Mouse (Mus musculus) thymus, postnatal 10 days (tissue): ENCODE measurements around the gene Yeats4.
"Not testable (repeated sequence)": the region's sequence is repeated elsewhere in the genome, so short reads cannot be mapped to it uniquely, and the experiment has no call there.

Experiments
- DNase-seq, 2 experiments: peaks; one replicate each; pipeline ENCODE4 v3.0.0; 2021; ENCODE audit warnings: low spot score in 2 of 2

Gene Yeats4

DNA sequence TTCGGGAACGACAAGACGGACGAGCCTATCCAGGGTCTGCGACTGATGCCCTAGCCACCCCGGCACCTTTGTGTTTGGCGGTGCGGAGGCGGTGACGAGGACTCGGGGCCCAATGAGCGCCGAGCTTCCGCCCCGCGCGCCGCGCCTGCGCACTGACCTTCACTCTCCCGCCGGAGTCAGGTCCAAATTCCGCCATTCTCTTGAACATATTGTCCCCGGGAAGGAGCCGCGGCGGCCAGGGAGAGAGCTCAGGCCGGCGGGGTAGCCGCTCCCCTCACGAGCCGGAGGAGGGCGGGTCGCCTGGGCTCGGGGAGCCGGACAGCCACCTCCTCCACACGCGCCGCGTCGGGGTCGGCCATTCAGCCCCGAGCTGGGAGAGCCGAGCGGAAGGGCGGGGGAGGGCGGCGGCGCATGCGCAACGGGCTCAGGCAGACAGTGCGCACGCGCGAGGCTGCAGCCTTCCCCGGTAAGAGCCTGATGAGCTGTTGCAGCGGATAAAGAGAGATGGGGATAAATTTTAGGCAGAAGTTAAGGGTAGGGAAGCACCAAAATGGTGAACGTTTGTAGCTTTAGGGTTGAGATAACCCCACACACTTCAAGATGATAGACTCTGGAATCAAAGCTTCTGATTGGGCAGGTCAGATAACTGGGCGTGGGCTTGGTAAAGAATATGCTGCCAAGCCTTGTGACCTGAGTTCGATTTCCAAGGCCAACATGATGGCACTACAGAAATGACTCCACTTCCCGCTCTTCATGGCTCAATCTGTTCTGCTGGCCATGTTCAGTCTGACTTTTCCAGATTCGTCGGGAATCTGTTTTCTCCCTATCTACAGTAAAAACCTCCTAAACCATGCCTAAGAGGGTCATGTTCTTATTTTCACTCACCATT is at the start of gene Yeats4:
Gene Yeats4 (minus strand): TSS at position 406 of the 889 bp plus-strand sequence.
- DNase-seq, result peak; percentile 90 to 96

DNA sequence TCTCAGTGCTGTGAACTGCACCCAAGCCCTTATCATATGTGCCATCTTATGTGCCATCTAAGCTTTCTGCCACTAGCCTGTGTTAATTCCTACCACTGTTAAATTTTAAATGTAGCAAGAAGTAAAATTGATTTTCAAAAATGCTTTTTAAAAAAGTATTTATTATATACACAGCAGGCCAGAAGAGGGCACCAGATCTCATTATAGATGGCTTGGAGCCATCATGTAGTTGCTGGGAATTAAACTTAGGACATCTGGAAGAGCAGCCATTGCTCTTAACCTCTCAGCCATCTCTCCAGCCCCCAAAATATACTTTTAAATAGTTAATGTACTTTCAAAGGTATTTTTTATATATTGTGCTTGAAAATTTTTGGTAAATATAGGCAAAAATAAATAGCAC is 47.7 kb upstream of the Yeats4 start:
- DNase-seq, result no peak

DNA sequence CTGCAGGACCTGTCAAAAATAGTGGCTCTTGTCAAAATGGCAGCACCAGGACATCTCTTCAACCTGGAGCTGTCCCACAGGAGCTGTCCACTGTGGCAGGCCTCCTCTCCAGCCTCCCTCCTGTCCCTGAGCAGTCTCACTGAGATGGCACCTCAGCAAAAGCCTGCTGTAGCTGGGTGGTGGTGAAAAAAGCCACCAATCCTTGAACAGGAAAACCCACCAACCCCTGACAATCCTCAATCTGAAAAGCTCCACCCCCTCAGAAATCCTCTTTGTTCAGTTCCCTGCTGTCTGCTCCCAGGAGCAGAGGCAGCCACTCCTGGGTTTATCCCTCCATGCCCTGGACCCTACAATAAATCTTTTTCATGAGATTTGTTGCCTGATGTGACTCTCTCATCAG is 35.6 kb upstream of the Yeats4 start:
- no peak for DNase-seq

DNA sequence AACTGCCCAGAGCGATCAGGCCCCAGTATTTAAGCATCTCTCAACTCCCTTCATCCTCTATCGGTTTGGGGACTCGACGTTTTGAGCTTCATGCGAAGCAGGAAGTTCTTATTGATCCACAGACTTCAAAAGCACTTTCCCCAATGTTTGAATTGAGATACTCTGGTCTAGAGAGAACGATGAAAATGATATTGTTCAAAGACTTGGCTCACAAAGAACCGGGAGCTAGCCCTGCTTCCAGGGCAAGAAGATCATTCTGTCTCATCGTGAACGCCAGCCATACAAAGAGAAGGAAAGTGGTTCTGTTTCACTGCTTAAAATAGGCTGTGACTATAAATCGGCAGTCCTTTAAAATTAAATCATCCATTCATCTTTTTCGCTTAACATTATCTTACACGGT is 14.3 kb upstream of the Yeats4 start, which contains the start of gene 9530003J23Rik:
Gene 9530003J23Rik (minus strand): TSS at position 101 of the 400 bp plus-strand sequence.
- no peak for DNase-seq

DNA sequence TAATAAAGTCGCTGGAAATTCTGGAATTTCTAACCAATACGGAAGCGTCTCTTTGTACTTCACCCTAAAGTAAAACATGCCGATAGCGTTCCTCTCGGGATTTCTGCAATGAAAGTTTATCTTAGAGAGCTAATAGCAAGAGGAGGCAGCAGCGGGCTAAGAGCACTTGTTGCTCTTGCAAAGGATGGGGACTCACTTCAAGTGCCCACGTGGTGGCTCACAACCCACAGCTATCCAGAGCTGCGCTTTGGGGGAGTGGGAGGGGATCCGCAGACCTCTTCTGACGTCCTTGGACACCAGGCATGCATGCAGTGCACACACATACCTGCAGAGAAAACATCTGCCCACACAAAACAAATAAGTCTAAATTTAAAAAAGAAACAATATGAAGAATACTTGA is 11.6 kb upstream of the Yeats4 start:
- no peak for DNase-seq

DNA sequence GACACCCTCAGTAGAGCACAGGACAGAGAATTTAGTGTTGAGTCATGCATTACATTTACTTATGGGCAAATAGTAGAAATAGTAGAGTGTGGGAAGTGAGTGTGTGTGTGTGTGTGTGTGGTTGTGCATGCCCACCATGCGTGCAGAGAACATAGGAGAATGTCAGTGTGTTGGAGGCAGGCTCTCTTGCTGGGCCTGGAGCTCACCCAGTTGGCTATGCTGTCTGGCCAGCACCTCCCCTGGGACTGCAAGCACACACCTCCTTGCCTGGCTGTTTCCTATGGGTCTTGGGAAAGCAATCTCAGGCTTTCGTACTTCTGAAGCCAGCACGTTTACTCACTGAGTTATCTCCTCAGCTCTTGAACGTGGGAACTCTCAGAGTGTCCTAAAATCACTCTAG is 10.5 kb upstream of the Yeats4 start:
- DNase-seq, result no peak

DNA sequence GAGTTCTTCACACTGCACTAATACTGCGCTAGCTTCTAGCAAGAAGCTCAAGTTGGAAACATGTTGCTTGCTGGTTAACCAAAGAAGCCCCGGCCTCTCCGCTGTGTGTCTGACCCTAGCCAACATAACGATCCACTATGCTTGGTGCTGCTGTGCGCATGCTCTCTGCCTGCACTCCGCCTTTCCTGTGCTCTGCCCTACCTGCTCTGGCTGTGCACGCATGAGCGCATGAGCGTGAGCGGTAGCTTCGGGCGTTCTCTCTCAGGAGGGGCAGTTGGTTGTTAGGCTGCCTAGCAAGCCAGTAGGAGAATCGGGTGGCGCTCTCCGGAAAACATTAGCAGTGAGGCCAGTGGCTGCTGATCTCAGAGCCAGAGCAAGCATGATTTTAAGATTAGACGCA is 5.5 kb upstream of the Yeats4 start:
- no peak for DNase-seq

DNA sequence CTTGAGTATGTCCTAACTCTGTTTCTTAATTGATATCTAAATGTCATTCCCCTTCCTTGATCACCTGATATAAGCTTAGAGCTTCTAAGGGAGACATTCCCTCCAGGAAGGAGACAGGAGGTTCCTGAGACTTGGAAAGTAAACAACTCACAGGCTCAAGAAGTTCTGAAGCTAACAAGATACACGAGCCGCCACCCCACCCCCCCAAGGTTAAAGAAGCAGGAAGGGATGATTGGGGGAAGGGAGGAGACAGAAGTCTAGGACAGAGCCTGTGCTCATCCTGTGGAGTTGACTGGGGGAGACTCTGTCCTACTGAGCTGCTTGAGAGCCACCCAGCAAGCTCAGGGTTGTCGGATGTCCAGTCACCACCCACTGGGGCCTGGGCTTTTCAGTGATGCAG is 1.7 kb upstream of the Yeats4 start:
- no peak for DNase-seq

DNA sequence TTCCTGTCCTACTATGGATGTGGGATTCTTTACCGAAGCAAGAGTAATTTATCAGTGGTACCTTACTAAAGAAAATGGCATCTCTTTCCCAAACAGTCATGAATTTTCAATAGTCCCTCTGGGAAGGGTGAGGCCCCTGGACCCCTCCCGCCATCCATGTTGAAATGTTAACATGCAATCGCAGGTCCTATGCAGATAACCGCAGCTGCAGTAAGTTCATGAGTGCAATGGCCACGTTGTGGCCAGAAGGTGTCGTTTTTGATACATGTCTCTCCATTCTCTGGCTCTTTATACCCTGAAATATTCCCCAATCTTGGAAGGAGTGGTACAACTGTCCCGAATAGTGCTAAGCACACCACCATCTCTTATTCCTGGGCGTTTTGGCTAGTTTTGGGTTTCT is 787 bp upstream of the Yeats4 start:
- no peak for DNase-seq

DNA sequence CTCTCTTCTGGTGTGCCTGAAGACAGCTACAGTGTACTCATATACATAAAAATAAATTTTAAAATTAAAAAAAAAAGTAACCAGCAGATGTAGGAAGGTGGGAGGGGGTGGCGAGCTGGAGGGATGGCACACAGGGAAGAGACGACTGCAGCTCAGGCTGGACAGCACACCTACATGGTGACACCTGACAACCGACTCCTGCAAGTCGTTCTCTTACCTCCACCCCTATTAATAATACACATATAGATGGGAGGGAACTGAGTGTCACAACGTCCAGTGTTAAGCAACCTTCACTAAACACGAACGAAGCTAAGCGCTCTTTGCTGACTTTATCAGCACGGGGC is 577 bp downstream of the Yeats4 start:
- no peak for DNase-seq

DNA sequence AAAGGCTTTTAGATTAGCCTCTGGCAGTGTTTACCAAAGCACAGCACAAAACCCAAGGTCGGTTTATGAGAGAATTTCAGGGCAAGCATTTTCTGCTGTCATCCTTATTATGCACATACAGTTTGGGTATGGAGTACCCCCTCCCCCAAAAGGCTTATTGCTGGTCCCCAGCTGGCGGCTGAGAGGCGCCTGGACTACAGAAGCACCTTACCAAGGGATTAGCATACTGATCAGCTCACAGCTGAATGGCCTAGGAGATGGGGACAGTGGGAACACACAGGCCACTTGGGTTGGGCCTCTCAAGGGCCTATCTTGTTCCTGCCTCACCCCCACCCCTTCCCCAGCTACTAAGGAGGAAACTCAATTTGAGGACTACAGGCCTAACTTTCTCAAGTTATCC is 1.5 kb downstream of the Yeats4 start:
- DNase-seq, result no peak

DNA sequence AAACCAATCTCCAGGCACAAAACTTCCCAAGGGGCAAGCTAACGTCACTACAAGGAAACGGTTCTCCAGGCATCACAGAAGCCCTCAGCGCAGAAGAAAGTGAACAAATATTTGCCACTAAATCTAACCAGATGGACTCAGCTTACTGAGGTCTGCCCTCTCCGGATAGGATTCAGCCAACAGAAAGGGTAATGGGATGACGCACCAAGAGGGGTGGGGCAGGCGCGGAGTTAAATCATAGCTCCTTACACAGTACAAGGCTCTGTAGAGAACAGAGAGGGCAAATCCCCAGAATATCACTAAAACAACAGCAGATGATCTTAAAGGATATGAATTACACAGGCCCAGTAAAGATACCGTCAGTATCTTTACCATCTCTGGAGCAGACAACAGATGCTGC is 6.0 kb downstream of the Yeats4 start:
- no peak for DNase-seq

DNA sequence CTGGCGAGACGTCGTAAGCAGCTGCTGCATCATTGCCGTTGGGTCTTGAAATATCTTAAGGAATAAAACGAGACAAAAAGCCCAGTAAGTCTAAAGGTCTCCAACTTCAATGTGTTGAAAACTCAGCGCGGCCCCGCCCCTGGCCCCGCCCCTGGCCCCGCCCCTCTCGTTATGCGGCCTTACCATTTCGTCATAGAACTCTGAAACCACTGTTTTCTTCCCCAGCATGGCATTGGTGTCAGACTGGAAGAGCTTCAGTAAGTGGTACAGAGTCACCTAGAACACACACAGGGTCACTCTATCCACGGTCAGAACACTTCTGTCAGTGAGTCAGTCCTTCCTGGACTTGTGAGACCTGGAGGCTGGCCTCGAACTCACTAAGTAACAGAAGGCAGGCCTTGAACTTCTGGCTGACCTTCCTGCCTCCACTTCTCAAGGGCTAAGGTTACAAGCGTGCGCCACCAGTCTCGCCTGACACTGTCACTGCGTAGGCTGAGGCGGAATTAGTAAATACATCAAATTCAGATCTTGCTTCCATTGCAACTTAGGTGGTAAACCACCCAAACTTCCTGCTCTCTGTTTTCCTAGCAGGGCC is 7.0 kb downstream of the Yeats4 start:
- DNase-seq, result no peak

DNA sequence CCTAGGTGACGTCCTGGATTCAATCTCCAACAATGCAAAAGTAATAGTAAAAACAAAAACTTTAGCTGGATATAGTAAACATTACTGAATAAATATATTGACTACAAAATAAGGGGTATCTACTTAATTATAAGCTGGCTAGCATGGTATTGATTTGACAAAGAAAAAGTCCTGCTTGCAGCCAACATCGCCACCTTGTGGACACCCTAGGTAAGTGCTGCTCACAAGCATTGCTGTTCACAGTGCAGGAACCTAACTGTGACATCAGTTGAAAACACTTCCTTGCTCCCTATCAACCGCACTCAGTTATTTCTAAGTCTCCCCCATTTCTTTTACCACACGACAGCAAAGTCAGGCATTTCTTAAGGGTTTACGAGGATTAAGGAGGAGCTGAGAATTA is 7.5 kb downstream of the Yeats4 start:
- peak; percentile 17 to 73 for DNase-seq

DNA sequence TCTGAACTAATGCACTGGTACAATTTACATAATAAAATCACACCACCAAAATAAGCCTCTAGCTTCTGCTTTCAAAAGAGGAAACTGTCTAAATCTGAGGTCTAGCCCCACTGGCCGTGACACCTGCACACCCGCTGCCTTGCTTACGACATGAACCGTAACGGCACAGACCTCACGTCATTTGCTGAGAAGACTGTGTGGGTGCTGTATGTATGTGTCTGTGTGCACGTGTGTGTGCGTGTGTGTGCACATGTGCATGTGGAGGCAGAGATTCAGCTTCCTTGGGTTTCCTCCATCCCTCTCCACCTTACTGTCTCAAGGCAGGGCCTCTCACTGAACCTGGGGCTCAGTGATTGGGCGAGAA is 8.2 kb downstream of the Yeats4 start:
- peak in 1 of 2 experiments; percentile 18 for DNase-seq

DNA sequence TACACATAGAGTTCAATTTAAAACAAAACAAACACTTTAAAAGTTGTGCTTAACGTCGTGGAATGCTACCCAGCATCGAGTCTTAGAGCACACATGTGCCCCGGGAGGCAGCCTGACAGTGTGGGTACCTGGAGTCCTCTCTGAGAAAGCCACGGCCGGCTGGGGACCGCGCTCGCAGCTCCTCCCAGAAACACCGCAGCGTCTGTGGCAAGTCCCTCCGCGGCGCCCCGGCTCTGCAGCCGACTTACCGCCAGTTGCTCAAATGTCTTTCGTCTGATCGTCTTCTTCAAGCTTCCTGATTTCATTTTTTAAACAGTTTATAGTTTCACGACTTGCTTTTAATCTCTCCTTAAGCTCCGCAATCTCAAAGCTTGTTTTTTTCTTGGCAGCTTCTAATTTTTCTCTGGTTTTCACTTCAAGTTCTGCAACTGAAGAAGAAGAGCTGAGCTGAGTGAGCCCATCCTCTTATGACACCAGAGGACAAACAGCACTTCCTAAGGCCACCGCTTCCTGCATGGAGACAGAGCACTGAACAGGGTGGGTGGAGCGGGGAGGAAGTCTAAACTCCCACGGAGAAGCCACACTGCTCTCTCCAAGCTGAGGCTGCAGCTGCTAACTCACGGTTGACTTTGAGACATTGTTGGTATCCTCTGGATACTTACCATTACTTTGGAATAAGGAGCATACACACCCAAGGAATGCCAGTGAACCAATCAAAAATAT is 8.7 kb downstream of the Yeats4 start:
- peak in 1 of 2 experiments; percentile 26 for DNase-seq

DNA sequence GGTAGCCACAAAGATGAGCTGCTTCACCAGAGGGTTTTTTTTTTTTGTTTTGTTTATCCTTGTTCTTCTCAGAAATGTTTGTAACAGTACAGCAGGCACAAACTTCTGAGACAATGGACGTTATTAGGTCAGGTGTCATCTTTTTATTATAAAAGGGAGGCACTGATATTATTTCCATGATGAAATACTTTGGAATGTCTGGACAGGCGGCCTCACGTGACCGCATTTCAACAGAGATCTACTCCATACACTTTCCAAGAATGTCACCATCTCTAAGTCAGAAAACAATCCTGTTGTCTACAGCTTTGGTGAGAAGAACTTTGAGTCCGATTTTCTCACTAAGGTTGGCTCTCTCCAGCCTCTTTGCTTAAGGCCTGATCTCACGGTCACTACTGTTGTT is 13.3 kb downstream of the Yeats4 start:
- no peak for DNase-seq

DNA sequence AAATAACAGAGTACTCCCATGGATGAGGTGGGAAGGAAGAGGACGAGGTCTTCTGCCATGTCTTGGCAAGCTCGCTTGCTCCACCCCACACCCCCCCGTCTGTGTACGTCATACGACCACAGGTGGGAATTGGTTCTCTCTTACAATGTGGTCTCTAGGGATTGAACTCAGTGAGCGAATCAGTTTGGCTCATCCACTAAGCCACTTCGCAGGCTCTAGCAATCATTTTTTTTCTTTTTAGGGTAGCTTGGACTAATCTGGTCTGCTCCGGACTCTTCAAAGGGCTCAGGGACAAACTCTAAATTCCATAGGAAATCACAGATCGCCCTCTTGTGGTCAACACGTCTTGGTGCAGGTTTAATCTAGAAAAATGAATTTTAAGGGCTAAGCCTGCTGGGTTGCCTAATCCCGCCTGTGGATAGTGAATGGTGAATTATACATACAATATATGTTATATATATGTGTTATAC is 14.8 kb downstream of the Yeats4 start:
- peak in 1 of 2 experiments; percentile 61 for DNase-seq

DNA sequence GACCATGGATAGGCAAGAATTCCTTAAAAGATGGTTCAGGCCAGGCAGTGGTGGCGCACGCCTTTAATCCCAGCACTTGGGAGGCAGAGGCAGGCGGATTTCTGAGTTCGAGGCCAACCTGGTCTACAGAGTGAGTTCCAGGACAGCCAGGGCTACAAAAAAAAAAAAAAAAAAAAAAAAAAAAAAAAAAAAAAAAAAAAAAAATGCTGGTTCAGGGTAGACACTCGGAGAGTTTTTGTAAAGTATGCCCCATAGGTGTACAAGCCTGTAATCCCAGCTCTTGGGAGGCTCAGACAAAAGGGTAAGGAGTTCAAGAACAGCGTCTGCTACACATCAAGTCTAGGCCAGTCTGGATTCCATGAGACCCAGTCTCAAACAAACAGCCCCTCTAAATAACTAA is 15.5 kb downstream of the Yeats4 start:
- DNase-seq, result not testable (repeated sequence)

DNA sequence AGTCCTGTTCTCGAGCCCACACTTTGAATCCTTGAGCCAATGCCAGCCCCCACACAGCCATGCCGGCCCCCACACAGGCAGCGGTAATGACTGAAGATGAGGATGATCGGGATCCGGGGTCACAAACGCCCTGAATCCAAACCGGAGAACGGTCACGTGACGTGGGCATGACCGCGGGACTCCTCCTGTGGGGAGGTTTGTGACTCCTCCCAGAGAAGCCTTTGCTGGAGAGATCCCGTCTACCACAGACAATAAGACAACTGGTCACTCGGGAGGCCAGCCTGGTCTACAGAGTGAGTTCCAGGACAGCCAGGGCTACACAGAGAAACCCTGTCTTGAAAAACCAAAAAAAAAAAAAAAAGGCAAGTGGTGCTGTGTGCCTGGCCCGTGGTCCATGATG is 16.1 kb downstream of the Yeats4 start:
- no peak for DNase-seq

DNA sequence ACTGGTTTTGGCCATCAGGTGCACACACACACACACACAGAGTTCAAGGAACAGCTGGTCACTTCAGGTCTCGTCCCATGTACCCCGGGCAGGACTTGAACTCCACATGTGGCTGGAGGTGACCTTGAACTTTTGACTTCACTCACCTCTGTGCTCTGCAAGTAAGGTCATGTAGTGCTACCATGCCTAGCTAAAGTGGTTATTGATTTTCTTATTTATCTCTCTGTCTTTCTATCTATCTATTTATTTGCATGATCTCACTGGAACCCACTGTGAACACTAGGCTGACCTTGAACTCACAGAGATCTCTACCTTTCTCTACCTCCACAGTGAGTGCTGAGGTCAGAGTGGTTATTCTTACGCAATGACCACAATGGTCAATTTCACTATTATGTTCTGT is 18.2 kb downstream of the Yeats4 start:
- no peak for DNase-seq

DNA sequence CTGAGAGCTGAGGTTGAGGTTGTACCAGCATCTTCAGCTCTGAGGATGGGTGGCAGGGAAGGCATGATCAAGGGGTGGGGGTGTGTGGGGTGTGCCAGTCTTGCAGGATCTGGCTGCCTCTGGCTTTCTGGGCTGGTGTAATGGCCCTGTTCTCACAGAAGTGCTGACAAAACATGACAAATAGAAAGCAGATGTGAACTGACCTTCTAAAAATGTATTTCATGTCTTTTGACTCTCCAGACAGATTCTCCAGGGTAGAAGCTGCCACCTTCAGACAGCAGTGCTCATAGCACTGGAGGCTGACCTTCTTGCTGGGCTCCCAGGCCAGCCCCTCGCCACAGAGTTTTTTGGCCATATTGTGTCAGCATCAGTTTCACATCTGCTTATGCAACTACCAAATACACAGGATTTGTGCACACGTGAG is 20.7 kb downstream of the Yeats4 start:
- no peak for DNase-seq
